26 mouse cellular contexts compared by ENCODE assay signal in genomic region chr7:120695196-120695595, GRCm38 (mm10). TPM values are rescaled to one million over a fixed set of nuclear protein-coding genes. Genes with fewer than 3 reads are reported as not detected.
DNase-seq lines count a peak whose midpoint lies in the region; ATAC-seq and TF ChIP-seq lines count a peak whose summit lies in the region.
"Had no signal": no experiment of that assay in that cellular context is flagged by ENCODE, and none has a peak within 500 bp of the region (broad histone marks: within the 10 kb centered on the region; RNA-seq: fewer than 3 reads in every experiment).

No protein-coding gene starts in this region.

- peaks cover 21% of the 10 kb centered on the region for H3K36me3 ChIP-seq in heart, embryonic 12.5 days
- 0 out of 2 replicates have a peak, but pooled peaks cover 3% of the 10 kb centered on the region for H3K36me3 ChIP-seq in intestine, postnatal 0 days (ENCODE audit: control insufficient read depth, insufficient read depth)
- H3K36me3 ChIP-seq: forebrain, embryonic 15.5 days had no signal

- no peaks in the 10 kb centered on the region for H3K9me3 ChIP-seq in heart, embryonic 12.5 days (replicated peaks)
- no peaks in the 10 kb centered on the region for H3K9me3 ChIP-seq in intestine, postnatal 0 days (ENCODE audit: control insufficient read depth)
- H3K9me3 ChIP-seq: embryonic facial prominence, embryonic 15.5 days; forebrain, embryonic 10.5 days; forebrain, embryonic 15.5 days; hindbrain, embryonic 15.5 days had no signal

- peak; percentile 18 for DNase-seq in adrenal gland, postnatal 14 days
- DNase-seq in adrenal gland, postnatal 25 days, result no peak
- peak; percentile 46 for DNase-seq in heart, adult 11 months
- DNase-seq in ES-CJ7 (ENCODE audit: low read depth, low spot score) (peak; percentile 44), ZHBTc4 (ENCODE audit: low read depth, low spot score) (peak; percentile 60)
- DNase-seq: cerebellum, adult 11 months; cerebellum, adult 8-10 months; cerebellum, postnatal 14 days; gastrocnemius, postnatal 10 days; heart, adult 2 months; kidney, adult 8-10 months had no signal

- H3K4me1 ChIP-seq in heart, embryonic 12.5 days (replicated peaks), result peaks cover 15% of the 10 kb centered on the region
- H3K4me1 ChIP-seq in intestine, postnatal 0 days (replicated peaks; ENCODE audit: control insufficient read depth, insufficient read depth, low read length), result no peaks in the 10 kb centered on the region
- H3K4me1 ChIP-seq: embryonic facial prominence, embryonic 15.5 days had no signal

- H3K27me3 ChIP-seq in heart, embryonic 12.5 days (replicated peaks), result no peaks in the 10 kb centered on the region
- no peaks in the 10 kb centered on the region for H3K27me3 ChIP-seq in intestine, postnatal 0 days (replicated peaks; ENCODE audit: control insufficient read depth, insufficient read depth, low read length)
- H3K27me3 ChIP-seq: CH12.LX; embryonic facial prominence, embryonic 15.5 days; forebrain, embryonic 15.5 days; hindbrain, embryonic 15.5 days; Patski had no signal

- H3K4me3 ChIP-seq in heart, embryonic 12.5 days, result no peak overlapping the region
- no peak overlapping the region for H3K4me3 ChIP-seq in intestine, postnatal 0 days (ENCODE audit: low read depth, low read length)
- H3K4me3 ChIP-seq: embryonic facial prominence, embryonic 15.5 days; erythroblast, embryonic 14.5 days; forebrain, embryonic 10.5 days; forebrain, embryonic 15.5 days; heart, adult 2 months; hindbrain, embryonic 15.5 days had no signal

- no peak overlapping the region for H3K9ac ChIP-seq in heart, embryonic 12.5 days
- H3K9ac ChIP-seq in intestine, postnatal 0 days (ENCODE audit: low read depth, low read length), result no peak overlapping the region
- H3K9ac ChIP-seq: embryonic facial prominence, embryonic 15.5 days; forebrain, embryonic 15.5 days; hindbrain, embryonic 15.5 days had no signal

- TF ChIP-seq CTCF in intestine, postnatal 0 days (IDR thresholded peaks at IDR 0.05; ENCODE audit: low read depth), result no peak

- H3K4me2 ChIP-seq in heart, embryonic 12.5 days, result no peak overlapping the region
- no peak overlapping the region for H3K4me2 ChIP-seq in intestine, postnatal 0 days (replicated peaks; ENCODE audit: low read depth)
- H3K4me2 ChIP-seq: embryonic facial prominence, embryonic 15.5 days; forebrain, embryonic 15.5 days; heart, embryonic 11.5 days; hindbrain, embryonic 15.5 days had no signal

- WGBS in heart, embryonic 12.5 days, result 41% methylated on average over 6 of the region's 6 CpGs
- 54% methylated on average over 6 of the region's 6 CpGs for WGBS in intestine, postnatal 0 days

- no peak overlapping the region for H3K27ac ChIP-seq in heart, embryonic 12.5 days (ENCODE audit: poor library complexity, severe bottlenecking)
- H3K27ac ChIP-seq in intestine, postnatal 0 days (ENCODE audit: low read depth, low read length), result no peak overlapping the region
- H3K27ac ChIP-seq: embryonic facial prominence, embryonic 15.5 days; forebrain, embryonic 10.5 days; forebrain, embryonic 15.5 days; heart, adult 2 months; hindbrain, embryonic 15.5 days had no signal

- no peak for ATAC-seq in heart, embryonic 12.5 days (ENCODE audit: insufficient number of reproducible peaks, low FRiP score)
- no peak for ATAC-seq in intestine, postnatal 0 days
- ATAC-seq: forebrain, embryonic 15.5 days; intestine, embryonic 16.5 days; Patski had no signal

RNA-seq across cellular contexts. Expression of gene Mosmo, which starts 17.8 kb away (rescaled TPM):
- 35.8 and 44.3 TPM in 2 replicates for total RNA-seq in adrenal gland, postnatal 14 days (2021)
- 40.1 and 40.4 TPM in 2 replicates for total RNA-seq in adrenal gland, postnatal 25 days (2021)
- polyA plus RNA-seq in heart, embryonic 12.5 days (2016; fragmentation: Nextera tagmentation; extraction: Ambion mirVana), result 15.4 and 16.1 TPM in 2 replicates
- polyA plus RNA-seq in intestine, postnatal 0 days (2015; fragmentation: Nextera tagmentation; extraction: Ambion mirVana), result 7.0 and 7.4 TPM in 2 replicates

RNA-seq across cellular contexts. Expression of gene Pdzd9, which starts 25.1 kb away (rescaled TPM):
- not detected in 2 replicates for total RNA-seq in adrenal gland, postnatal 14 days (2021)
- not detected in 2 replicates for total RNA-seq in adrenal gland, postnatal 25 days (2021)
- polyA plus RNA-seq in heart, embryonic 12.5 days (2016; fragmentation: Nextera tagmentation; extraction: Ambion mirVana), result 0.27 and 0.39 TPM in 2 replicates
- polyA plus RNA-seq in intestine, postnatal 0 days (2015; fragmentation: Nextera tagmentation; extraction: Ambion mirVana), result 0.33 and 0.68 TPM in 2 replicates
- total RNA-seq: adrenal gland, postnatal 36 days; gastrocnemius, postnatal 10 days; gastrocnemius, postnatal 4 days; heart, adult 2 months; heart, postnatal 25 days had no signal
- polyA plus RNA-seq: erythroblast, embryonic 14.5 days; heart, adult 2 months had no signal

RNA-seq across cellular contexts. Expression of gene Vwa3a, which starts 43.9 kb away (rescaled TPM):
- total RNA-seq in adrenal gland, postnatal 14 days (2021), result 3.3 and 6.9 TPM in 2 replicates
- 2.4 and 2.9 TPM in 2 replicates for total RNA-seq in adrenal gland, postnatal 25 days (2021)
- polyA plus RNA-seq in heart, embryonic 12.5 days (2016; fragmentation: Nextera tagmentation; extraction: Ambion mirVana), result 0.98 and 1.3 TPM in 2 replicates
- 0.25 and 0.33 TPM in 2 replicates for polyA plus RNA-seq in intestine, postnatal 0 days (2015; fragmentation: Nextera tagmentation; extraction: Ambion mirVana)
- total RNA-seq: CH12.LX; common myeloid progenitor, adult 5-6 weeks had no signal
